In the genomic region with DNA sequence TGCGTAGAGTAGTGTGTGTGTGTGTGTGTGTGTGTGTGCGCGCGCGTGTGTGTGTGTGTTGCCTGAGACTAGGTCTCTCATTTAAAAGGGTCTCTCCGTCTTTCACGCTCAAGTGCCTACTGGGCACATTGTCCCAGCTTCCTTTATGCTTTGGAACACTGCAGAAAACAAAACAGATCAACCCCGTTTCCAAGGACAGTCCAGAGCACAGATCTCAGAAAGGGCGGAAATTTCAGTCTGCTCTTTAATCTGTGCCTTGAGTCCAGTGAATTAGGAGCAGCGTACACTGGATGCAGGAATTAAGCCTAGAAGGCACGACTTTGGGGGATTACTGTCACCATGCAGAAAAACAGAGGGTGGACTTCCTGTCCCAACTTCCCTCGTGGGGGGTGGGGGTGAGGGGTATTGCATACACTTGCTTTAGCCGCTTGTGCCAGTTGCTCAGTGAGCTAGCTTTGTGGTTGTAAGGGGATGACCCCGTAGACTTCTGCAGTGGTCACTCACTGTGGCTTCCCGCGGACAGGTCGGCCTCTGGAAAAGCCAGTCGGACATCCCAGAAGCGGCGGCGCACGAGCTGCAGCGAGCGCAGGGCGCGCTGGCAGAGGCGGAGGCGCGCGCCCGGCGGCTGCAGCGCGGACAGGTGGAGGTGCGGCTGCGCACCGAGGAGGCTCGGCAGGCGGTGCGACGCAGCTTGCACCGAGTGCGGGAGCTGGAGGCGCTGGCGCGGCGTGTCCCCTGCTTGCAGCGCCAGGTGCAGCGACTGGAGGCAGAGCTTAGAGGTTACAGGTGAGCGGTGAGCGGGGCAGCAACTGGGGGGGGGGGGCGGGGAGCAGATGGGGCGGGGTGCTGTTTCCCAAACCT, we compare ENCODE assay signal across 8 mouse cellular contexts. TPM values are rescaled to one million over a fixed set of nuclear protein-coding genes. Genes with fewer than 3 reads are reported as not detected.
DNase-seq lines count a peak whose midpoint lies in the region; ATAC-seq and TF ChIP-seq lines count a peak whose summit lies in the region.

No protein-coding gene starts in this region.

- no peaks in the 10 kb centered on the region; the same call in 1 of the 2 replicates for H3K27me3 ChIP-seq in cerebellum, adult 2 months (ENCODE audit: control insufficient read depth, insufficient read depth, low read length)
- peaks cover 18% of the 10 kb centered on the region; the same call in 1 of the 2 replicates for H3K27me3 ChIP-seq in lung, postnatal 0 days (replicated peaks; ENCODE audit: insufficient read depth, low read length)
- H3K27me3 ChIP-seq in hindbrain, embryonic 16.5 days (replicated peaks; ENCODE audit: control insufficient read depth, insufficient read depth, low read length) = peaks cover 2% of the 10 kb centered on the region; the same call in 1 of the 2 replicates
- peaks cover 30% of the 10 kb centered on the region for H3K27me3 ChIP-seq in midbrain, embryonic 11.5 days (ENCODE audit: control insufficient read depth, insufficient read depth, low read length)

- peak in 1 of 2 experiments; percentile 10 for DNase-seq in cerebellum, adult 2 months
- DNase-seq in cerebellum, adult 8-10 months = no peak
- DNase-seq in lung, postnatal 0 days (ENCODE audit: low spot score) = no peak
- no peak for DNase-seq in lung, adult 18-20 months
- DNase-seq in midbrain, embryonic 11.5 days (ENCODE audit: low spot score, missing footprints) = peak; percentile 95
- no peak for DNase-seq in adrenal gland, adult 8-10 months
- DNase-seq in layer of hippocampus, postnatal 14 days (ENCODE audit: low spot score in 2 of 2) = no peak

- no peaks in the 10 kb centered on the region for H3K36me3 ChIP-seq in lung, postnatal 0 days (ENCODE audit: insufficient read depth, low read length)
- H3K36me3 ChIP-seq in hindbrain, embryonic 16.5 days (ENCODE audit: control insufficient read depth, insufficient read depth, low read length) = no peaks in the 10 kb centered on the region
- no peaks in the 10 kb centered on the region for H3K36me3 ChIP-seq in midbrain, embryonic 11.5 days (ENCODE audit: control insufficient read depth, insufficient read depth, low read length)

- no peaks in the 10 kb centered on the region for H3K9me3 ChIP-seq in lung, postnatal 0 days (ENCODE audit: low read length)
- H3K9me3 ChIP-seq in hindbrain, embryonic 16.5 days (ENCODE audit: control insufficient read depth, low read length) = no peaks in the 10 kb centered on the region
- no peaks in the 10 kb centered on the region for H3K9me3 ChIP-seq in midbrain, embryonic 11.5 days (ENCODE audit: control insufficient read depth, low read length)

- TF ChIP-seq CTCF in cerebellum, adult 2 months (IDR thresholded peaks at IDR 0.05; ENCODE audit: borderline replicate concordance, insufficient read depth, low read depth, low read length) = no peak
- no peak for TF ChIP-seq CTCF in lung, postnatal 0 days (IDR thresholded peaks at IDR 0.05)

- 4% methylated on average over 52 of the region's 53 CpGs for WGBS in cerebellum, adult 2 months
- 6% methylated on average over 33 of the region's 53 CpGs for WGBS in lung, postnatal 0 days
- WGBS in hindbrain, embryonic 16.5 days = under 1% methylated on average over 51 of the region's 53 CpGs
- WGBS in midbrain, embryonic 11.5 days = 3% methylated on average over 36 of the region's 53 CpGs

- ATAC-seq in lung, postnatal 0 days = no peak
- ATAC-seq in hindbrain, embryonic 16.5 days = peak; percentile 55
- ATAC-seq in midbrain, embryonic 11.5 days (ENCODE audit: low FRiP score) = no peak

- H3K27ac ChIP-seq in cerebellum, adult 2 months (ENCODE audit: insufficient read depth, low read length) = no peak overlapping the region
- no peak overlapping the region for H3K27ac ChIP-seq in lung, postnatal 0 days (ENCODE audit: low read length)
- H3K27ac ChIP-seq in hindbrain, embryonic 16.5 days (ENCODE audit: low read depth, low read length) = no peak overlapping the region
- no peak overlapping the region for H3K27ac ChIP-seq in midbrain, embryonic 11.5 days (ENCODE audit: low read depth, low read length)

- TF ChIP-seq POLR2A in cerebellum, adult 2 months (IDR thresholded peaks at IDR 0.05; ENCODE audit: borderline replicate concordance, insufficient read depth, low read length) = no peak

- H3K4me3 ChIP-seq in cerebellum, adult 2 months (replicated peaks; ENCODE audit: insufficient read depth, low read depth, low read length) = peak overlapping the region; percentile 16
- peak overlapping the region; percentile 41 for H3K4me3 ChIP-seq in lung, postnatal 0 days (ENCODE audit: low read depth, low read length)
- H3K4me3 ChIP-seq in hindbrain, embryonic 16.5 days (ENCODE audit: low read length) = peak overlapping the region; percentile 75
- peak overlapping the region; percentile 57 for H3K4me3 ChIP-seq in midbrain, embryonic 11.5 days (ENCODE audit: low read depth, low read length)

- no peak overlapping the region for H3K9ac ChIP-seq in lung, postnatal 0 days (replicated peaks; ENCODE audit: low read depth)
- peak overlapping the region; percentile 58 for H3K9ac ChIP-seq in hindbrain, embryonic 16.5 days (ENCODE audit: low read depth, low read length)
- H3K9ac ChIP-seq in midbrain, embryonic 11.5 days (ENCODE audit: low read length) = peak overlapping the region; percentile 43; the same call in 1 of the 2 replicates

- peak overlapping the region; percentile 74 for H3K4me2 ChIP-seq in lung, postnatal 0 days (replicated peaks; ENCODE audit: low read depth, low read length)
- peak overlapping the region; percentile 95 for H3K4me2 ChIP-seq in hindbrain, embryonic 16.5 days (ENCODE audit: low read length)
- H3K4me2 ChIP-seq in midbrain, embryonic 11.5 days = peak overlapping the region; percentile 95

- no peaks in the 10 kb centered on the region for H3K4me1 ChIP-seq in cerebellum, adult 2 months (ENCODE audit: control insufficient read depth, insufficient read depth, low read length)
- peaks cover 20% of the 10 kb centered on the region for H3K4me1 ChIP-seq in lung, postnatal 0 days (ENCODE audit: insufficient read depth, low read depth, low read length)
- H3K4me1 ChIP-seq in hindbrain, embryonic 16.5 days (ENCODE audit: control insufficient read depth, insufficient read depth, low read depth, low read length) = peaks cover 26% of the 10 kb centered on the region
- H3K4me1 ChIP-seq in midbrain, embryonic 11.5 days (ENCODE audit: control insufficient read depth, insufficient read depth, low read length) = peaks cover 31% of the 10 kb centered on the region

- no peak for TF ChIP-seq EP300 in lung, postnatal 0 days (IDR thresholded peaks at IDR 0.05)

RNA-seq across cellular contexts. Expression of gene Efcc1, which starts 1.7 kb away (rescaled TPM):
- polyA plus RNA-seq in cerebellum, adult 2 months (2012; rRNA removed) = 4.0 and 4.5 TPM in 2 replicates
- polyA plus RNA-seq in lung, postnatal 0 days (2015; fragmentation: Nextera tagmentation; extraction: Ambion mirVana) = 4.0 and 5.9 TPM in 2 replicates
- 6.3 and 6.6 TPM in 2 replicates for polyA plus RNA-seq in hindbrain, embryonic 16.5 days (2015; fragmentation: Nextera tagmentation; extraction: Ambion mirVana)
- polyA plus RNA-seq in midbrain, embryonic 11.5 days (2014; fragmentation: Nextera tagmentation; extraction: Ambion mirVana) = 6.1 and 6.4 TPM in 2 replicates
- under 1 TPM; 0.54 to 0.78 (median 0.65) TPM for total RNA-seq in adrenal gland, adult 8-10 months (2022)
- total RNA-seq in layer of hippocampus, postnatal 14 days (2021) = 1 to 10 TPM; 4.1 to 5.0 TPM

RNA-seq across cellular contexts. Expression of gene Gp9, which starts 45.5 kb away (rescaled TPM):
- polyA plus RNA-seq in cerebellum, adult 2 months (2012; rRNA removed) = 0.49 and 0.68 TPM in 2 replicates
- polyA plus RNA-seq in lung, postnatal 0 days (2015; fragmentation: Nextera tagmentation; extraction: Ambion mirVana) = 8.3 and 9.1 TPM in 2 replicates
- 0.41 and 0.97 TPM in 2 replicates for polyA plus RNA-seq in hindbrain, embryonic 16.5 days (2015; fragmentation: Nextera tagmentation; extraction: Ambion mirVana)
- 1.8 and 2.5 TPM in 2 replicates for polyA plus RNA-seq in midbrain, embryonic 11.5 days (2014; fragmentation: Nextera tagmentation; extraction: Ambion mirVana)
- under 1 TPM in 1 of 4 experiments, not detected in 3; 0.35 TPM for total RNA-seq in adrenal gland, adult 8-10 months (2022)
- under 1 TPM; 0.39 to 0.60 TPM for total RNA-seq in layer of hippocampus, postnatal 14 days (2021)

Comparison
In these comparisons a context has a peak if more than half of its experiments do, and no peak if none do; other contexts are left out.
1. H3K4me3 ChIP-seq: peak in every context shown above with its lines; median percentile 75 in hindbrain, embryonic 16.5 days; 57 in midbrain, embryonic 11.5 days; 41 in lung, postnatal 0 days; 16 in cerebellum, adult 2 months.